Mouse (Mus musculus): Measurements from ENCODE around the gene Shroom1.

The Shroom1 gene

GRCm38 (mm10) chr11:53447996-53448395, 9.0 kb upstream of the Shroom1 start:
- no peak for DNase-seq

- DNase-seq: peak; percentile 85 to 87
These were observed 8.5 kb upstream of the Shroom1 start for GRCm38 (mm10) chr11:53448529-53448928.

GRCm38 (mm10) chr11:53450070-53450705, 6.8 kb upstream of the Shroom1 start:
- no peak for DNase-seq

GRCm38 (mm10) chr11:53451361-53451760, 5.6 kb upstream of the Shroom1 start:
- no peak for DNase-seq

- peak in 1 of 2 experiments; percentile 48 for DNase-seq
These were observed 4.6 kb upstream of the Shroom1 start for GRCm38 (mm10) chr11:53452396-53452795.

GRCm38 (mm10) chr11:53453031-53453430, 4.0 kb upstream of the Shroom1 start:
- DNase-seq: no peak

GRCm38 (mm10) chr11:53457372-53457954, 458 bp downstream of the Shroom1 start:
- DNase-seq: peak in 1 of 2 experiments; percentile 61

- DNase-seq: no peak
These were observed 2.0 kb downstream of the Shroom1 start for GRCm38 (mm10) chr11:53458996-53459395.

- DNase-seq: no peak
These were observed 3.2 kb downstream of the Shroom1 start for GRCm38 (mm10) chr11:53460192-53460591.

GRCm38 (mm10) chr11:53461727-53462126, 4.7 kb downstream of the Shroom1 start:
- DNase-seq: no peak

GRCm38 (mm10) chr11:53463551-53464424, 6.8 kb downstream of the Shroom1 start:
- peak in 1 of 2 experiments; percentile 51 for DNase-seq

GRCm38 (mm10) chr11:53466231-53466971, 9.4 kb downstream of the Shroom1 start:
- peak; percentile 84 to 85 for DNase-seq

GRCm38 (mm10) chr11:53469294-53469967, 12.4 kb downstream of the Shroom1 start:
- DNase-seq: no peak

GRCm38 (mm10) chr11:53469968-53470695, 13.1 kb downstream of the Shroom1 start, which contains the start of gene Gm9837:
Gene Gm9837, minus strand, starts transcription at chr11:53470479.
- peak; percentile 89 to 96 for DNase-seq

GRCm38 (mm10) chr11:53472709-53473108, 15.7 kb downstream of the Shroom1 start:
- no peak for DNase-seq

GRCm38 (mm10) chr11:53475620-53476019, 18.6 kb downstream of the Shroom1 start:
- no peak for DNase-seq

- no peak for DNase-seq
These were observed 20.8 kb downstream of the Shroom1 start for GRCm38 (mm10) chr11:53477833-53478232.

GRCm38 (mm10) chr11:53478383-53479170, 21.6 kb downstream of the Shroom1 start:
- no peak for DNase-seq

- peak in 1 of 2 experiments; percentile 47 for DNase-seq
These were observed 22.3 kb downstream of the Shroom1 start for GRCm38 (mm10) chr11:53479171-53479782.

GRCm38 (mm10) chr11:53479783-53480301, 22.8 kb downstream of the Shroom1 start, which contains the start of the genes Gm9945 and Sowaha:
Gene Gm9945, plus strand, starts transcription at chr11:53480166.
Gene Sowaha, minus strand, starts transcription at chr11:53480274.
- peak; percentile 63 to 87 for DNase-seq
